Mouse (Mus musculus): Measurements from ENCODE around the gene Tnfaip3.
A peak's percentile ranks its signal among the peaks of the same experiment; 100 is the strongest.

The Tnfaip3 gene

DNA sequence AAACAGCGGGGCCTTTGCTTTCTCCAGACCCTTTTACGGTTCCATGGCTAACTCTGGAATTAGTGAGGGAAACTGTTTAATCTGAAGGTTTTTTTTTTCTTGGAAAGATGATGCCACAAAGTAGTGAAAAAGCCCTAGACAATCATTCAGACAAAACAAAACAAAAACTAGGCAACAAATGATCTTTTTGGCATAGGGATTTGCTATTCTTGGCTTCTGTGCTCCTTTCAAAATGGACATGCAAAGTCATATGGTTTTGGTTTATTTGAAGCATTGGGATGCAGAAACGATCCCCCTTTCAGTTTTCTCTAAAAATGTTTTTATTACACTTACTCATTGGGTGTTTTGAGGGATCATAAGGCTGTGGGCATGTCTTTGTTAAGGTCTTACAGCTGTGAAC is 41.0 kb downstream of the Tnfaip3 start:
- DNase-seq (ENCODE audit: extremely low read depth, insufficient read length, low spot score): no peak

DNA sequence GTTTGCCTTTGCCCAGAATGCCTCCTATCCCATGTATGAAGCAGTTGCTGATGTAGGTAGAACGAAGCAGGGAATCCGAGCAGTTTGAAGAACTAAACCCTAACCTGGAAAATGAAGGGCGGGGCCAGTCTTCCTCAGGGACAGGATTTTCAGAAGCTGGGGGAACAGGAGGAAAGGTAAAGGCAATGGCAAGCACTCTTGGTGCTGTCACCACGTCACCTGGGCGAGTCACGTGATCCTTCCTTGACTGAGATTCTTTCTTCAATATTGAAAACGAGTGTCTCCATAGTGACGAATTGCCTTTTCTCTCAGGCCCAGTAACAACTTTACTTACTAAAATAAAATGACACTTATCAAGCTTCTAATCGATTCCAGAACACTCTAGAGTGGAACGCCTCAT is 48.6 kb downstream of the Tnfaip3 start:
- no peak for DNase-seq (ENCODE audit: extremely low read depth, insufficient read length, low spot score)

DNA sequence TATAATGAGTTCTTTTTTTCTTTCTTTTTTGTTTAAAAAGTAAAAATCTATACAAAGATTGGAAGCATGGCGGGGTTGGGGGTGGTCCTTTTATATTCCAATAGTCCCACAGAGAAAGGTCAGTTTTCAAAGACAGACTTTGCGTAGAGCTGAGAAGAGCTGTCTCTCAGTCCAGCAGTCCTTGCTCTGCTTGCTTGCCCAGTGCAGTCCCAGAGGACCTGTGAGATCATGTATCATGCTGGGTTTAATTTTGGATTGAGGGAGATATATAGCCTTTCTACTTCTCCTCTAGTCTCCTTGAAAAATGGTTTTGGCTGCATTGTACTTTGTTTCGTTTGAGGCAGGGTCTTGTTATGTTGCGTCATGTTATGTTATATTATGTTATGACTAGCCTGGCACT is 49.9 kb downstream of the Tnfaip3 start:
- no peak for DNase-seq (ENCODE audit: extremely low read depth, insufficient read length, low spot score)

DNA sequence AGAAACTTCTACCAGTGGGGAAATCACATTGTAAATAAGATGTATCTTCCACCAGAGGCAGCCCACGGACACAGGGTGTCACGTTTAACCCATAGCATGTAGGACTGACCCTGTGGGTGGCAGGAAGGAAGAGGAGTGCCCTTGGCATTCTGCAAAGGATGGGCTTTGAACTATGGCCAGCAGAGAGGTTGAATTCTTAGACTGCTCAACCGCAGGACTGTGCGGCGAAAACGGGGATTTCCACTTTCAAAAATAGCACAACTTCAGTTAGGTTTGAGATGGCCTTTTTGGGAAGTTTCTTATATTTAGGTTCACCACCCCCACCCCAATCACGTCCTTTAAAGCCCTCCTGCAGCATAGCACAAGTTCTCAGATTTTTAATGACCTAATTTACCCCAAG is 50.6 kb downstream of the Tnfaip3 start:
- peak; percentile 19 for DNase-seq (ENCODE audit: extremely low read depth, insufficient read length, low spot score)

DNA sequence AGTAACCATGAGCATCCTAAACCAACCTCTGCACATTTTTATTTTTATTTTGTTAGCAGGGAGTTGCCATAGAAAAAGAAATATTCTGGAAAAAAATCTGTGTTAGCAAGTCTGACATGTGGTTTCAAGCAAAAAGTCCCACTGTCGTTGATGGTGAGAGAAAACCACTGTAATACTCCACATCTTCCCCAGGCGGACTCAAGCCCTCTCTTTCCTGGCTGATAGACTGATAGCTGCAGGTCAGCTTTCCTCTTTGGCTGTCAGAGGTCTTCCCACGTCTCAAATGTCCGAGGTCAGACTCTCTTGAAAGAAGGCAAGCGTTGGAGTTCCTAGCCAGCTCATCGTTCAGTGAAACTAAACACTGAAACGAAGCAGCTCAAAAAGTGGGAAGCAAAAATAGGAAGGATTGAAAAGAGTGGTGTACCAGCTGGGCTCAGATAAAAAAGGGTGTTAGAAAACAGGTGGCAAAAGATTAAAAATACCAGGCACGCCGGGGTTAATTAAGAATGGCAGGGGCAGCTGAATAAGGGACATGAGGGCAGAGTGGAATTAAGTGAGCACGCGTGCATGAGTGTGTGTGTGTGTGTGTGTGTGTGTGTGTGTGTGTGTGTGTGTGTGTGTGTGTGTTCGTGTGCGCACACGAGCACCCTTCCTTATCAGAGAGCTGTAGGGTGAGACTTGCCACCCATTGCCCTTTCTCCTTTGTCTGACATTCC is 55.5 kb downstream of the Tnfaip3 start:
- no peak for DNase-seq (ENCODE audit: extremely low read depth, insufficient read length, low spot score)

DNA sequence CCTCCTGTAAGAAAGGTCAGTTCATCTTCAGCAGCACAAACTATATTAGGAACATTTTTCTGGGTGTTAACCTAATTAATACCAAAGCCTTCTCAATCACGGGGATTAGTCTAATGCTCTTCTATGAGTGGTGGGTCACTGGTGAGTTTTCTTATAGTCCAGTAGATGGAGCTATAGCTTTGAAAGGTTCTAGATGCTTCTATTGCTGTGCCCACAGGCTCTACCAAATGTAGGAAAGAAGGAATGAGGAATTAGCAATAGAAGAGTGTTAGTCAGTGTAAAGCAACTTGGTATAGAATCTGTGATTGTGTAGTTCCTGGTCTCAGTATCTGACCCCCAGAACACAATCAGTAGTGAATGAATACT is 61.8 kb downstream of the Tnfaip3 start:
- DNase-seq (ENCODE audit: extremely low read depth, insufficient read length, low spot score): no peak

DNA sequence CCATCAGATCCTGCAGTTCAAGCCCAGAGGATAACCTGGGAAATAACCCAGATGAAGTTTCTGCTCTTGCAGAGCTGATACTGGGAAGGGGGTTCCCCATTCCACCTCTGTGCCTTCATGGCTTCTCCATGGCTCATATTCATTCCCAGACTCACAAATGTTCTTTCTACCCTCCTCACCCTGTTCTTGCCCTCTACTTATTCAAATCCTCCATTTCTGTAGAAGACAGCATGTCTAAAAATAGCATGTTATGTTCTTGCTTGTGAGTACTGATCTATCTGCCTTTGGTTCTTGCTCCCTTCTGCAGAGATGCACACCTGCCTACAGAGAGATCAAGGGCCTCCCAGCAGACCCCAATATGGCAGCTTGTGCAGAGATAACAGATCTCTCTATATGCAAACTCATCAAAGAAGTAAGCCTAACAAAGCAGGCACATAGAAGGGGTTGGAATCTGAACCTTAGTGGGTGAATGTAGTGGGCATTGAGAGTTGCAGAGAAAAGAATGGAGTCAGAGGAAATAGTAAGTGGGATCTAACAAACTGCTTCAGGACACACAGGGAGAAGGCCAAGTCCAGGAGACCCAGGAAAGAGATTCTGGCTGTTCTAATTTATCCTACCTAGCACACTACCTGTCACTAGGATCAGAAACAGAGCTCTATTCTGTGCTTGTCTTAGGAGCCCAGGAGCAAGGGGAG is 62.3 kb downstream of the Tnfaip3 start:
- no peak for DNase-seq (ENCODE audit: extremely low read depth, insufficient read length, low spot score)
